Mouse (Mus musculus) intestine, postnatal 0 days (tissue): ENCODE measurements around the gene Tspan9. TPM values are rescaled to one million over a fixed set of nuclear protein-coding genes. Genes with fewer than 3 reads are reported as not detected.

ENCODE experiments used
- ATAC-seq: fragments of 200-750 bp; cut with Nextera tagmentation; 2 replicates; pipeline ENCODE4 v1.8.0; 2017; ENCODE audit warnings: mild to moderate bottlenecking, moderate TSS enrichment, moderate library complexity
- H3K27ac ChIP-seq: fragments of 300-500 bp; sonication (generic); 2 replicates; pipeline ENCODE4 v1.5.1; 2014; ENCODE audit warnings: mild to moderate bottlenecking, low read depth, low read length, moderate library complexity
- H3K27me3 ChIP-seq: fragments of 300-500 bp; sonication (generic); replicated peaks from 2 replicates; pipeline ENCODE4 v1.6.1; 2014; ENCODE audit warnings: low read length, mixed read lengths; ENCODE audit not compliant: control insufficient read depth, insufficient read depth
- H3K36me3 ChIP-seq: fragments of 300-500 bp; sonication (generic); 2 replicates; pipeline ENCODE4 v1.6.1; 2014; ENCODE audit warnings: mild to moderate bottlenecking, moderate library complexity; ENCODE audit not compliant: control insufficient read depth, insufficient read depth
- H3K4me1 ChIP-seq: fragments of 300-500 bp; sonication (generic); replicated peaks from 2 replicates; pipeline ENCODE4 v1.6.1; 2014; ENCODE audit warnings: antibody characterized with exemption, low read length, mixed read lengths; ENCODE audit not compliant: control insufficient read depth, insufficient read depth
- H3K4me2 ChIP-seq: fragments of 300-500 bp; sonication (generic); replicated peaks from 2 replicates; pipeline ENCODE4 v1.6.1; 2014; ENCODE audit warnings: low read depth, mild to moderate bottlenecking, moderate library complexity
- H3K4me3 ChIP-seq: fragments of 300-500 bp; sonication (generic); 2 replicates; pipeline ENCODE4 v1.5.1; 2014; ENCODE audit warnings: low read depth, low read length
- H3K9ac ChIP-seq: fragments of 300-500 bp; sonication (generic); 2 replicates; pipeline ENCODE4 v1.6.1; 2014; ENCODE audit warnings: mild to moderate bottlenecking, low read depth, low read length
- H3K9me3 ChIP-seq: fragments of 300-500 bp; sonication (generic); 2 replicates; pipeline ENCODE4 v1.6.1; 2016; ENCODE audit warnings: mixed run types; ENCODE audit not compliant: control insufficient read depth
- CTCF ChIP-seq: sonication (generic); IDR thresholded peaks from 2 replicates; pipeline ENCODE4 v1.5.1; 2016; ENCODE audit warnings: low read depth, mild to moderate bottlenecking, control low read depth, antibody characterized with exemption, moderate library complexity
- WGBS: fragments of 180-500 bp; shearing (Covaris S2); extraction: QIAGEN DNeasy Blood & Tissue Kit; methylation state at CpG from one replicate; pipeline ENCODE4 v1.1.7; 2014; 5-methylcytosine and 5-hydroxymethylcytosine counted together
- polyA plus RNA-seq: library from polyadenylated mRNA; unstranded; fragments of >200 nt; fragmentation: Nextera tagmentation; extraction: Ambion mirVana; gene quantifications from 2 replicates; pipeline ENCODE4 v1.2.1, GENCODE M21; 2015

Tspan9 gene
- polyA plus RNA-seq, 1 experiment from 2014 or later: 55.5 TPM

DNA sequence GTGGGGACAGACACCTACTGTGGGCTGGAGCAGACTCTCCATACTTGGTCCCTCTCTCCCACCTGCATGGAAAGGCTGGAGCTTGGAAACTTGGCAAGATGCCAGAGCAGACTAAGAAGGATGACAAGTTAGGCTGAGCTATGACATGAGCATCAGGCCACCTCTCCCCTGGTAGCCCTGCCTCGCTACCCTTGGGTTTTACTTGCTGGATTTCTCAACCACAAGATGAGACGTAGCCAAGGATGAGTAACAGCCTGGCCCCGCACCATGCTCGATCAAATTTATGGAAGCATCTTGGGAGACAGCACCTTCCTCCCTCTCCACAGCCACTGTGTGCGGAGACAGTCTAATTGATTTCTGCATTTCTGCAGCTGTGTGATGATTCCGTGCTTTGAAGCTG is 28.3 kb downstream of the Tspan9 start:
- Histone ChIP-seq H3K9ac (no peak overlapping the region), H3K4me3 (no peak overlapping the region), H3K27me3 (no peaks in the 10 kb centered on the region), H3K4me2 (no peak overlapping the region), H3K9me3 (no peaks in the 10 kb centered on the region), H3K27ac (no peak overlapping the region), H3K36me3 (peaks cover 4% of the 10 kb centered on the region; the same call in 1 of the 2 replicates), H3K4me1 (no peaks in the 10 kb centered on the region)
- no peak for ATAC-seq
- 75% methylated on average over 6 of the region's 6 CpGs for WGBS
- TF ChIP-seq CTCF: no peak

DNA sequence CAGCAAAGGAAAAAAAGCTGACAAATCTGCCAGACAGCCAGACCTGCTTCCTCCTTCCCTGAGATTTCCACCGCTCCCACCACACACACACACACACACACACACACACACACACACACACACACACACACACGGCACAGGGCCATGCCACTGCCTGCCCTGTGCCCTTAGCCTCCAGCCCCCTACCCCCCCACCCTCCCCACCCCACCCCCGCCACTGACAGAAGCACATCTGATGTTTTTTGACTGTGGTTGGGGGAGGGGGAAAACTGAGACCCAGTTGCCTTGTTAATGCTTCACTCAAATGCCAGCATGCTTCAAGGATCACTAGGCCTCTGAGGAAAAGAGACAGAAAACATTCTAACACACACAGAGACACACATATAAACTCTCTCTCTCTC is 30.8 kb downstream of the Tspan9 start:
- Histone ChIP-seq H3K27ac (no peak overlapping the region), H3K4me2 (no peak overlapping the region), H3K4me1 (no peaks in the 10 kb centered on the region), H3K36me3 (peaks cover 4% of the 10 kb centered on the region; the same call in 1 of the 2 replicates), H3K9me3 (no peaks in the 10 kb centered on the region), H3K27me3 (no peaks in the 10 kb centered on the region), H3K4me3 (no peak overlapping the region), H3K9ac (no peak overlapping the region)
- ATAC-seq: no peak
- no peak for TF ChIP-seq CTCF
- 65% methylated on average over 3 of the region's 3 CpGs for WGBS

DNA sequence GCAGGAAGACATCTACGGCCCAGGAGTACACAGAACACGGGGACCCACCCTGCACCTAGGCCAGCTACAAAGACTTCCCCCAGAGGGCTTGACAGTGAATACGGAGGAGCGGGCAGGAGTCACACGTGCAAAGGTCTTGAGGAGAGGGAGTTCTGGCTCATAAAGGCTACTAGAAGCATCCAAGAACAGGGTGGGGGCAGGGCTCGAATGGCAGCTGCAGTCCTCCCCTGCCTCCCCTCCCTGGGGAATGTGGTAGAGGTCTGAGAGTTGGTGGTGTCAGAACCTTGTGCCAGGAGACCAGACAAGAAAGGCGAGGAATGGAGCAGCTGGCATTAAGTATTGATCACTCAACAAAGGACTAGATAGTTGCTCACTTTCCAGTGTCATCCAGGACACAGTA is 31.6 kb downstream of the Tspan9 start:
- Histone ChIP-seq H3K27me3 (no peaks in the 10 kb centered on the region), H3K9ac (no peak overlapping the region), H3K4me3 (no peak overlapping the region), H3K9me3 (no peaks in the 10 kb centered on the region), H3K4me2 (no peak overlapping the region), H3K36me3 (peaks cover 4% of the 10 kb centered on the region; the same call in 1 of the 2 replicates), H3K27ac (no peak overlapping the region), H3K4me1 (no peaks in the 10 kb centered on the region)
- no peak for TF ChIP-seq CTCF
- ATAC-seq: no peak
- 56% methylated on average over 7 of the region's 7 CpGs for WGBS

DNA sequence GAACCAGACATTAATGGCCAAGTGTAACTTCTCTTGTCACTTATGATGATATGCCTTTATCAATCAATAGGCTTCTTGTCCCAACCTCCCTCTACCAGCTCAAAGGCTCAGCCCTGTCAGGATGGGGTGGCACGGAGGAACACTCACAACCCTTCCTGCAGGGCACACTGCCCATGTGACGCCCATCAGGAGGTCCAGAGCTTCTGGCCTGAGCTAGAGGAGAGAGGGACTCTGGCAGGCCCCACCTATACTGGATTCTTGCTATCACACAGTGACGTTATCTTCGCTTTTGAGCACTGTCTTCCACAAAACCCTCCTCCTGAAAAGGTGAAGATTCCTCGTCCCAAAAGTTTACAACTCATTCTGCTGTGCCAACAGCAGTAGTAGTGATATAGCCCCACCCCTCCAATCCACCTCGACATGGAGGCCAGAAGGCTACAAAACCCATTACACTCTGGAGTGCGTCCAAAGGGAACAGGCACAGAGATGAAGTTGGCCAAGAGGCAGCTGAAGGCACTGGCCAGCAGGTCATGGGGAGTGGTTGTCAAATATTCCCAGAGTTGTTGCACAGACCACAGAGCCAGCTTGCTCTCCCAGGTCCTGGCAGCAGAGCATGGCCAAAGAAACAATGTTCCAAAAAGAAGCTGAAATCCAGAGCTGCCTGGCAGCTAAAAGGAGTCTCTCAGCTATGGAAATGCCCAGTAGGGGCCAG is 34.9 kb downstream of the Tspan9 start:
- H3K36me3 ChIP-seq: no peaks in the 10 kb centered on the region
- H3K9me3 ChIP-seq: no peaks in the 10 kb centered on the region
- TF ChIP-seq CTCF: no peak
- no peak overlapping the region for H3K4me2 ChIP-seq
- 77% methylated on average over 7 of the region's 7 CpGs for WGBS
- H3K9ac ChIP-seq: no peak overlapping the region
- H3K27me3 ChIP-seq: no peaks in the 10 kb centered on the region
- no peak overlapping the region for H3K27ac ChIP-seq
- no peak for ATAC-seq
- no peak overlapping the region for H3K4me3 ChIP-seq
- H3K4me1 ChIP-seq: peaks cover 6% of the 10 kb centered on the region; the same call in 1 of the 2 replicates

DNA sequence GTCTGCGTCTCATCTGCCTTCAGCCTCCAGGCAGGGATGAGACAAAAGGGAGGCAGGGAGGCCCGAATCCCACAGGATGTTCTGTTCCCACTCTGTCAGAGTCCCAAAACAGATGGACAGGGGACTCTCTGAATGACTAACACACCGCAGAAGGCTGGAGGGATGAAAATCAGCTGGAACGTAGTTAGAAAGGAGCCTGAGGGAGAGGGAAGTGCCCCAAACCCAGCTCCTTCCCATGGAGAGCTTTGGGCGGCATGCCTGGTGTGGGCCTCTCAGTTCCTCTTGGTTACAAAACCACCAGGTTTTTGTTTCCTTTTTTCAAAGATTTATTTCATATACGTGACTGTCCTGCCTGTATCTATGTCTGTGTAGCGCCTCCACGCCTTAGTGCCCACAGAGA is 35.7 kb downstream of the Tspan9 start:
- Histone ChIP-seq H3K9ac (no peak overlapping the region), H3K27ac (no peak overlapping the region), H3K4me2 (no peak overlapping the region), H3K4me3 (no peak overlapping the region), H3K4me1 (peaks cover 6% of the 10 kb centered on the region; the same call in 1 of the 2 replicates), H3K27me3 (no peaks in the 10 kb centered on the region), H3K36me3 (no peaks in the 10 kb centered on the region), H3K9me3 (no peaks in the 10 kb centered on the region)
- ATAC-seq: no peak
- TF ChIP-seq CTCF: no peak
- 47% methylated on average over 8 of the region's 8 CpGs for WGBS

DNA sequence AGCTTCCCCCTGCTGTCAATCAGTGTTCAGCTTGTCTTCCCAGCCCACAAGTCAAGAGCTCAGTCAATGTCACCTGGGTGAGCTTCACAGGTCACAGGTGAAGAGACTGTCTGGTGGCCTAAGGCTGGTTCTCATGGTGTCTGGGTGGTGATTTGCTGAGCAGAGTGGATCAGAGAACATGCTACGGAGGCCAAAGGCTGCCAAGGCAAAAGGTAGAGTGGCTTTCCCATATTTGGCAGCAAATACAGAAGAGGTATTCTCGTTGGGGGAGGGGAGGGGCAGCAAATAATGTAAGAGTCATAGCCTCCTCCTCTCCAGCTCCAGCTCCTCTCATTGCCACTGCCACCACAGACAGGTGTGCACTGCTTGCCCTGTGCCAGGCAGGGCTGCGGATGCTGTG is 37.2 kb downstream of the Tspan9 start:
- H3K4me2 ChIP-seq: no peak overlapping the region
- H3K27me3 ChIP-seq: no peaks in the 10 kb centered on the region
- WGBS: 60% methylated on average over 3 of the region's 3 CpGs
- no peaks in the 10 kb centered on the region for H3K9me3 ChIP-seq
- H3K9ac ChIP-seq: no peak overlapping the region
- H3K27ac ChIP-seq: no peak overlapping the region
- no peaks in the 10 kb centered on the region for H3K36me3 ChIP-seq
- TF ChIP-seq CTCF: no peak
- ATAC-seq: no peak
- peaks cover 12% of the 10 kb centered on the region for H3K4me1 ChIP-seq
- H3K4me3 ChIP-seq: no peak overlapping the region
